Mouse (Mus musculus): Measurements from ENCODE around the gene Psmd13.

The Psmd13 gene

GRCm38 (mm10) chr7:140944236-140944635, 62.5 kb downstream of the Psmd13 start:
- no peak for DNase-seq (ENCODE audit: low read depth, low spot score)

- no peak for DNase-seq (ENCODE audit: low read depth, low spot score)
Measured at GRCm38 (mm10) chr7:140945247-140945646, 63.5 kb downstream of the Psmd13 start.

GRCm38 (mm10) chr7:140946311-140946710, 64.5 kb downstream of the Psmd13 start:
- DNase-seq (ENCODE audit: low read depth, low spot score): no peak

- no peak for DNase-seq (ENCODE audit: low read depth, low spot score)
Measured at GRCm38 (mm10) chr7:140946980-140947379, 65.2 kb downstream of the Psmd13 start.

GRCm38 (mm10) chr7:140948161-140948560, 66.4 kb downstream of the Psmd13 start:
- DNase-seq (ENCODE audit: low read depth, low spot score): no peak
